Mouse (Mus musculus): ENCODE results near the gene Agtpbp1.

GRCm38 (mm10) chr13:59494619-59495262 is 90.3 kb downstream of the Agtpbp1 start:
- 0 out of 2 replicates have a peak, but pooled peaks have one; percentile 21 for TF ChIP-seq CTCF (IDR thresholded peaks at IDR 0.05; ENCODE audit: borderline replicate concordance, insufficient read depth, low read depth, low read length)
- no peak for TF ChIP-seq POLR2A (IDR thresholded peaks at IDR 0.05; ENCODE audit: borderline replicate concordance, insufficient read depth, low read length)

All from cerebellum, adult 2 months (tissue).